Mouse (Mus musculus) G1E-ER4 (cell line): Measurements from ENCODE around the gene Napa. TPM values are rescaled to one million over a fixed set of nuclear protein-coding genes. Genes with fewer than 3 reads are reported as not detected.

Source experiments
- GATA1 ChIP-seq: IDR thresholded peaks from one replicate; pipeline ENCODE4 v1.8.0; 2012; ENCODE audit warnings: low read length, inconsistent platforms
- polyA plus RNA-seq: library from polyadenylated mRNA; stranded (reverse); fragments of >175 nt; gene quantifications from 2 replicates; pipeline ENCODE4 v1.2.3, GENCODE M21; 2012

Gene Napa
- polyA plus RNA-seq, 1 experiment = 271 TPM

- no peak for TF ChIP-seq GATA1
Observed at GRCm38 (mm10) chr7:16111284-16112090, 13.2 kb downstream of the Napa start.

- no peak for TF ChIP-seq GATA1
Observed at GRCm38 (mm10) chr7:16116418-16116817, 18.2 kb downstream of the Napa start.

- no peak for TF ChIP-seq GATA1
Observed at GRCm38 (mm10) chr7:16117100-16117499, 18.8 kb downstream of the Napa start.

- no peak for TF ChIP-seq GATA1
Observed at GRCm38 (mm10) chr7:16119569-16120261, 21.5 kb downstream of the Napa start, which contains the start of gene Kptn. Gene Kptn, plus strand, starts transcription at chr7:16119895.

- TF ChIP-seq GATA1 = no peak
Observed at GRCm38 (mm10) chr7:16120262-16120600, 22.0 kb downstream of the Napa start.

- no peak for TF ChIP-seq GATA1
Observed at GRCm38 (mm10) chr7:16125829-16126228, 27.6 kb downstream of the Napa start.

- TF ChIP-seq GATA1 = no peak
Observed at GRCm38 (mm10) chr7:16128344-16128743, 30.1 kb downstream of the Napa start.

- no peak for TF ChIP-seq GATA1
Observed at GRCm38 (mm10) chr7:16128899-16129298, 30.6 kb downstream of the Napa start.

- TF ChIP-seq GATA1 = no peak
Observed at GRCm38 (mm10) chr7:16129421-16129845, 31.2 kb downstream of the Napa start, which contains the start of gene Slc8a2. Gene Slc8a2, plus strand, starts transcription at chr7:16129826.

GRCm38 (mm10) chr7:16129846-16130691 is 31.8 kb downstream of the Napa start:
- TF ChIP-seq GATA1 = no peak

- TF ChIP-seq GATA1 = no peak
Observed at GRCm38 (mm10) chr7:16130956-16131634, 32.8 kb downstream of the Napa start.

- no peak for TF ChIP-seq GATA1
Observed at GRCm38 (mm10) chr7:16132161-16132581, 33.9 kb downstream of the Napa start.

- no peak for TF ChIP-seq GATA1
Observed at GRCm38 (mm10) chr7:16132926-16133325, 34.7 kb downstream of the Napa start.

GRCm38 (mm10) chr7:16133691-16134090 is 35.4 kb downstream of the Napa start:
- TF ChIP-seq GATA1 = no peak

- no peak for TF ChIP-seq GATA1
Observed at GRCm38 (mm10) chr7:16134951-16135392, 36.7 kb downstream of the Napa start.
